Mouse (Mus musculus): ENCODE measurements at regions not wholly inside any gene's neighbourhood (a gene's known extent, or its start where the extent isn't known, plus 50 kb on each side); places are given as distances from the start of the nearest gene placed in this dataset.

DNA sequence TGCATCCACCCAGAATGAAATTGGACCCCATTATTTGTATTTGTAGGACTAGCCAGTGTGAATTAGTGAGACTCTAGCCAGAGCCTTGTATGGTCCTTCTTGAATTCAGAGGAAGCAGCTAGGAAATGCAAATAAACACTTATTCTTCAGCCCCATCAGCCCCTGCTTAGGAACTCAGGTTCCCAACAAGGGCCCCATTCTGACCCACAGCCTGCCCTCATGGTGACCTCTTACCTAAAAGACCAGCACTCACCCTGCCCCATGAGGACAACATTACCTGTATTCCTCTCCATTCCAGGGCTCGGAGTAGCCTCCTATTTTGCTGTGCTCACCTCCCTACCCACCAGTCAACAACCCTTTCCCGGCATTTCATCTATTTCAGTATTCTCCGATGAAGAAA is 283.6 kb upstream of the Noct start:
- DNase-seq (ENCODE audit: low spot score in 2 of 2): no peak

DNA sequence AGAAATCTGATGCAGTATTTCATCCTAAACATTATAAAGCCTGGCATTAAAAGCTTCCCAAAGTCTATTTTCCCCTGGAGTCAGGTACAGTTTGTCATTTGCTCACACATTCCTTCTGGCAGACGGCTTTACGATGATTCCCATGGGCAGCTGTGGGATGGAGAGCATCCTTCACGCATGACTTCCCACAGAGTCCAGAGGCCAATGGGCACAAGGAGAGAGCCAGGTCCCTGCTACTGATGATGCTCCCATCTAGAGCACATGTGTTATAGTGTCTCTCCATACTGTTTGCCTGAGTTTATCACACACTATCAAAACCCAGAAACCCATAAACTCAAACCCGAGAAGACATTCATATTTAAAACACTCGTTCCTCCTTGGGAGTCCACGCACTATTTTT is 270.8 kb upstream of the Noct start:
- no peak for DNase-seq (ENCODE audit: low spot score in 2 of 2)

DNA sequence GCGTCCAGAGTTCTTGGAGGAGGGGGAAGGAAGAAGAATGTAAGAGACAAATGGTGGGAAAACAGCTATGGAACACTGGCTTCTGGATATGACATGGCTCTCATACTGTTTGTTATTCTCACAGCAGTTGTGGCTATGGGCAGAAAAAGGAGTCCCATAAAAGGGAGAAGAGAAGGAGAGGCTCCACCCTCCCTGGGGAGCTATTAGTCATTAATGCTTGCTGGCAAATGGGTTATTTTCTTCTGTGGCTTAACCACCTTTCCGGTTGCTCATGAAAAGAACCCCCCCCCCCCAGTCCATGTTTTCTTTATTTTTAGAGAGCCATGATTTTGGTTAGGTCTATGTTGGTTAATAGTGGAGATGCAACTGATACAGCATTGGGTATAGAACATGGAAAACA is 253.9 kb upstream of the Noct start:
- DNase-seq (ENCODE audit: low spot score in 2 of 2): no peak

DNA sequence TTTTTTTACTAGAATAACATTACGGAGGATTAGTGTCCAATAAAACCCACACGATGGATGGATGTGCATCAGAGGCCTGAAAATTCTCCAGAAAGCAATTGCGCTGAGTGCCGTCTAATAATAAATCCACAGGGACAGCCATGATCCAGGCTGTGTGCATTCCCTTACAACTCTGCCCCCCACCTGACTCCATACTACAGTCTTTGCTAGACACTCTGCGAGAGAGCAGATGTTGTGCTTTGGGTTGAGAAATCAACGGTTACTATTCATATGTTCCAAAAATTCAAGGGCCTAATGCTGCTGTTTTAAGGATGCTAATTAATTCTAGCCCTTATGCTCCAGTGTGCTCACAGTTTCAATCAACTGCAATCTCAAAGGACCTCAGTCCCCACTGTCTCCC is 251.2 kb upstream of the Noct start:
- DNase-seq (ENCODE audit: low spot score in 2 of 2): no peak

GRCm38 (mm10) chr3:50976141-50976780 is 248.0 kb upstream of the Noct start:
- DNase-seq (ENCODE audit: low spot score in 2 of 2): no peak

- DNase-seq (ENCODE audit: low spot score in 2 of 2): no peak
Measured at GRCm38 (mm10) chr3:50976818-50977217, 247.4 kb upstream of the Noct start.

- no peak for DNase-seq (ENCODE audit: low spot score in 2 of 2)
Measured at GRCm38 (mm10) chr3:50978636-50979035, 245.6 kb upstream of the Noct start.

GRCm38 (mm10) chr3:50979592-50979991 is 244.7 kb upstream of the Noct start:
- no peak for DNase-seq (ENCODE audit: low spot score in 2 of 2)

DNA sequence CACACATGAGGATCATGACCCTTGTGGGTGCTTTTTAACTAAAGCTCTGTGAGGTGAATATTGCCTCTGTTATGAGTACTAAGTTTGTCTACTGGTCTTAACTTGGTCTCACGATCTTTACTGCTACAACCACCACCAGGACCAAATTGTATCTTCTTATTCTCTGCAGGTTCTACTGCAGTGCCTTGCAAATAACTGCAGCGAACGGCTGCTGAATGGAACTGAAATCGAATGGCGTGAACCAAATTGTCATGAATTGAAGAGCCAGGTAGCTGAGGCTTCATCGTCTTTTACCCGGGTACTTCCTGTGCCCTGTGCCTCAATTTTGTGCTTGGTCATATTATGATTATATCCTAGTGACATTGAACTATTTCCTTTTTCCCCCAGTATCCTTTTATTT is 242.5 kb upstream of the Noct start:
- DNase-seq (ENCODE audit: low spot score in 2 of 2): no peak

DNA sequence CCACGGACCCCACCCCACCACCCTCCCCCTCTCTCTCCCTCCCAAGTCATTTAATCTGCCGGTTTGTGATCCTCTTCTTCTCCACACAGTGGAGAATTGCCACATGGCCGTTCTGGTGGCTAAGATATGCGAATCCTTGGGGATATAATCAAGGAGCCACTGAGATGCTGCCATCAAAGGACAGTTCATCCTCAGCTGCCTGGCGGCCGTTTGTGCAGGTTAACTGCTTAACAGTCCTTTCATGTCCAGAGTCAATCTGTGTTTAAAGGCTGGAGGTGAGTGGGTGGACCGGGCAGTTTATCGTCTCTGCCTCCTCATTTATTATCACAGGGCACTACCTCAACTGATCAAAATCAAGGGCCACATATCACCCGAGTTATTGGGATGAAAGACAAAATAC is 241.6 kb upstream of the Noct start:
- no peak for DNase-seq (ENCODE audit: low spot score in 2 of 2)

GRCm38 (mm10) chr3:50983126-50983525 is 241.1 kb upstream of the Noct start:
- no peak for DNase-seq (ENCODE audit: low spot score in 2 of 2)

- DNase-seq (ENCODE audit: low spot score in 2 of 2): no peak
Measured at GRCm38 (mm10) chr3:50983962-50984765, 240.1 kb upstream of the Noct start.

DNA sequence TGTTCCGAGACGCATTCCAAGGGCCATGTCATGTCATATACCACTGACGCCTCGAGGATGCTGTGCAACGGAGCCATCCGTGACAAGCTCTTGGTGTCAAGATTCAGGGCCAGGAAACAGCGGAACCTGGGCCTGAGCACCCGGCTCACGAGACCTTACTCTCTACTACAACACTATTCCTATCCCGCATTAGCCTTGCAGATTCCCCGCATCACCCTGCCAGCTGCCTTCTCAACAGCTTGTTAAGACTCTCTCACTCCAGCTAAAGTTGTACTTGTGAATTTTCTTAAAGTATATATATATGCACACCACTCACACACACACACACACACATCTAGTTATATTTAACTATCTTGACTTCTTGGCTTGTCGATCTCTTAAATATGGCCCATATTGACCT is 236.4 kb upstream of the Noct start:
- DNase-seq (ENCODE audit: low spot score in 2 of 2): no peak

- DNase-seq (ENCODE audit: low spot score in 2 of 2): no peak
Measured at GRCm38 (mm10) chr3:50990810-50991209, 233.4 kb upstream of the Noct start.

DNA sequence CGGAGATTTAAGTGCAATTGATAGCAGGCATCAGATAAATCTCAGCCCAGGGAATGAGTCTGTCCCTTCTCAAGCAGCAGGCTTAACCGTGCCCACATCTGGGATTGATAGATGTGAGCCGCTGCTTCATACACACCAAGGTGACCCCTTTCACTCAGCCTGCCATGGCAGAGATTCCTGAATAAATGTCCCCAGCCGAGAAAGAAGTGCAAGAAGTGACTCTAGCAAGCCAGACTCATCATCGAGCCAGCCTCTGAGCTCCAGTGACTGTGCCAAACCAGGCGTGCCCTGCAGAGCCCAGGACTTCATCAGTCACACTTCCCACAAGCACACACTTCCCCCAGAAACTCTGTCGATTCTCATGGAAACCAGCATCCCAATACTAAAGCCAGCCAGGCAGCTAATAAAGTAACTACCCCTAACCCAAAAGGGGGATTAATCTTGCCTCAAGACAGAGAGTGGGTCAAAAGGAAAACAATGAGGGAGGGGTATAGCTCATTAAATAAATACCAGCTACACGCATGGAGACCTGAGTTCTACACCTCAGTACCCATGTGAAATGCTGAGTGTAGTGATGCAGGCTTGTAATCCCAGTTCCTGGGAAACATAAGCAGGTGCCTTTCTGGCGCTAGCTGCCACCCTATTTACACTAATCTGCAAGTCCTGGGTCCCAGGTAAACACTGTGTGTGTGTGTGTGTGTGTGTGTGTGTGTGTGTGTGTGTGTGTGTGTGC is 231.5 kb upstream of the Noct start:
- no peak for DNase-seq (ENCODE audit: low spot score in 2 of 2)

DNA sequence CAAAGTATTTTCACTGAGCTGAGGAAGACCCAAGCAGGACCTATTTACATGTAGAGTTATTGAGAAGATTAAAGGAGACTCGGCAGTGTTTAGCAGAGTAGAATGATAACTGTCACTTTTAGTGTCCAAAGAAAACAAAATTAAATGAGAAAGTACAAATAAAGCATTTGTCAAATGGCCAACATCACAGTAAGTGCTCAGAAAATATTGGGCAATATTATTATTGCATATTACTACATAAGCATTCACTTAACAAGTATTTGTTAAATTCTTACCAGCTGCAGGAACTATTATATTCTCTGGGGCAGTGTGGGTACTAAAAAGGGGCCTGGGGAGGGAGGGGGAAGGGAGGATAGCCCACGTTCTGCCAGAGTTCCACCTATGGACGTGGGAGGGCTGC is 224.5 kb upstream of the Noct start:
- DNase-seq (ENCODE audit: low spot score in 2 of 2): no peak

DNA sequence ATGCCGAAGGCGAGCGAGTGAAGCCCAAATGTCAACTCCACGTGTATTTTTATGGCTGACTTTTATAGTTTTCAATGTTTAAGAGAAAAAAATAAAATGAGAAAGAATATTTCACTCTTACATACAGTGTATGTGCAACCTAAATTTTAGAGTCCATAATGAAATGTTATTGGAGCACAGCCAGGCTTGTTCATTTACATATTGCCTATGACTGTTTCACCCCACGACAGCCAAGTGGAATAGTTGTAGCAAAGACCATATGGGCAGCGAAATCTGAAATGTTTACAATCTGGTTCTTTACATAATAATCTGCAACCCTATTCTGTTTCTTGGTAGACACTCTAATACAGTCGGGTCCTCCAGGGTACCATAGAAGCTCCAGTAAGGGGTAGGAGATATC is 223.3 kb upstream of the Noct start:
- no peak for DNase-seq (ENCODE audit: low spot score in 2 of 2)

- DNase-seq (ENCODE audit: low spot score in 2 of 2): no peak
Measured at GRCm38 (mm10) chr3:51002662-51003061, 221.6 kb upstream of the Noct start.

DNA sequence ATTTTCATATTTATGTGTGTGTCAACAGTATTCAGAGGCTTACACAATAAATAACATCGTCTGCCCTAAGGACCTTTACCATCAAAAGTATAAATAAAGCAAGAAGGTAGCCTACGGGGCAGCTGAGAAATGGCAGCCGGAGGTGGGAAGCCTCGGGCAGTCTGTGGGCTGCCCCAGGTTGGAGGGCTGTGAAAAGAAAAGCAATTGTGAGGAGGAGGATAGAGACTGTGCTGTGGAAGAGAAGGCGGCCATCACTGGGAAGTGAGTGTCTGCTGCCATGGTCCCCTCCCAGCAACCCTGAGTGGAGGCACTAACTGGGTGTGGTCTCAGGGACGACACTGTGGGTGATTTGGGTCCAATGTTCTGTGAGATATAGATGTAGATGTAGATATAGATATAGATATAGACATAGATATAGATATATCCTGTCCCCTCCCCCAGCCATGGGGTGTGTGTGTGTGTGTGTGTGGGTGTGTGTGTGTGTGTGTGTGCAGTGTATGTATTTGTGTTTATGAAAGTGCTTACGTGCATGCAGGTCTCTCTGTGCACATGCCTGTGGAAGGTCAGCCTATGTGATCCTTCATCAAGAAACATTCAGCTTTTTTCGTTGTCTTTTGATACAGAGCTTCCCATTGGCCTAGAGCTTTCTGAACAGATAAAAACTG is 220.6 kb upstream of the Noct start:
- DNase-seq (ENCODE audit: low spot score in 2 of 2): no peak

DNA sequence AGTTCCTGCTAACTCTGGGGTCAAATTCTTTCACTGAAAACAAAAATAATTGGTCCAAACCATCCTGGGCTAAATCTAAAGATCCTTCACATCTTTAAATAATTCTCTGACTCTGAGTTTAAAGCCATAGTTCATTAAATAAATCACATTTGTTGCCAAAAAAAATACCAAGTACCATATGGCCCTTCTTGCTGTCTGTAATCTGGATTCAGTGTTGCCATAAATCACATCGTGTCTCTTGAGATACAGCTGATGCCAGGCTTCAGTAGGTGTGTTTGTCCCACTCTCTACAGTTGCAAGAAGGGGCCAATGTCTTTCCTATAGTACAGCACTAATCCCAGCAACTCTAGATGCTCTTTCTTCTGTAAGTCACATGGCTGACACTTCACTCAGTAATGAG is 220.0 kb upstream of the Noct start:
- DNase-seq (ENCODE audit: low spot score in 2 of 2): no peak

DNA sequence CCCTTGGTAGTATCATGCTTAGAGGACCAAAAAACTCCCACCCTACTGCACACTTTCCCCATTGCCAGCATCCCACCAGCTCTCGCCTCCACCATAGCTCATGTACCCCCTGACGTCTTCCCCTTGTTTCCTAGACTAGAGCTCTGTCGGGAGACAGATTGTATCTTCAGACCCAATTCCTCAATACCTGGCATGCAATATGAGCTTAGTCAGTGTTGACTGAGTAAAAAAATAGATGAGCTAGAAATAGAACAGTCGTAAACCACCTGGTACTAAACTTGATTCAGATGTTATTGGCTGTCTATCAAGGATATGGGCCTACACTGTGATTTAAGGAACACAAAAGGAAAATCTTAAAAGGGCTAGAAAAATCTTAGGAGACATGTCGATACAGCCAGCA is 215.1 kb upstream of the Noct start:
- no peak for DNase-seq (ENCODE audit: low spot score in 2 of 2)

DNA sequence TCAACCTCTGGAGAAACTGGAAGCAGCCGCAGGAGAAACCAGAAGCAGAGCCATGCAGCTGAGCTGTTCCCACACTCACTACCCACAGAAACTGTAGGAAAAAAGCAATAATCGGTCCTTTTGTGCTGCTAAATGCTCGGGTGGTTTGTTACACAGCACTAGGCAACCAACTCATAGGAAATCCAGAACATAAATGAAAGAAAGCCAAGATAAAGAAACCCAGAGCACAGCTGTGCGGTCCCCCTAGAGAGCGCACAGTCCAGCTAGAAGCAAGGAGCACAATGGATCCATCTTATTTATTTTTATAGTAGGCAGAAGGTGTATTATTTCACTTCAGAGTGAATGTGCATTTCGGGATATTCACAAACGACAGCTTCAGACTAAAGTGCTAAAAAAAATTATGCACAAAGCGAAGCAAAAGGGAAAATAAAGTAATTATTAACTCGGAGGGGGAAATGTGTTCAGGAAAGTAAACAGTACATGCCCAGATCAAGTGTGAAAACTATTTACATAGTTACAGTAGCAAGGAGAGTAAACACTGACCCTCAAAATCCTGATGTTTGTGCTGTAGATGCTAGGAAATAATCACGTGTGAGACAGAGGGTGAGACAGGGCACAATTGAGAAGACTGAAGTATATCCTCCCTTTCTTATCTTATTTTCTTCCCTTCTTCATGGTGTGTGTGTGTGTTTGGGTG is 204.4 kb upstream of the Noct start:
- no peak for DNase-seq (ENCODE audit: low spot score in 2 of 2)
